Mouse (Mus musculus): Measurements from ENCODE around the gene Ccdc80. TPM values are rescaled to one million over a fixed set of nuclear protein-coding genes. Genes with fewer than 3 reads are reported as not detected.

Ccdc80 gene
- polyA plus RNA-seq, 1 experiment from 2014 or later = 105 TPM

DNA sequence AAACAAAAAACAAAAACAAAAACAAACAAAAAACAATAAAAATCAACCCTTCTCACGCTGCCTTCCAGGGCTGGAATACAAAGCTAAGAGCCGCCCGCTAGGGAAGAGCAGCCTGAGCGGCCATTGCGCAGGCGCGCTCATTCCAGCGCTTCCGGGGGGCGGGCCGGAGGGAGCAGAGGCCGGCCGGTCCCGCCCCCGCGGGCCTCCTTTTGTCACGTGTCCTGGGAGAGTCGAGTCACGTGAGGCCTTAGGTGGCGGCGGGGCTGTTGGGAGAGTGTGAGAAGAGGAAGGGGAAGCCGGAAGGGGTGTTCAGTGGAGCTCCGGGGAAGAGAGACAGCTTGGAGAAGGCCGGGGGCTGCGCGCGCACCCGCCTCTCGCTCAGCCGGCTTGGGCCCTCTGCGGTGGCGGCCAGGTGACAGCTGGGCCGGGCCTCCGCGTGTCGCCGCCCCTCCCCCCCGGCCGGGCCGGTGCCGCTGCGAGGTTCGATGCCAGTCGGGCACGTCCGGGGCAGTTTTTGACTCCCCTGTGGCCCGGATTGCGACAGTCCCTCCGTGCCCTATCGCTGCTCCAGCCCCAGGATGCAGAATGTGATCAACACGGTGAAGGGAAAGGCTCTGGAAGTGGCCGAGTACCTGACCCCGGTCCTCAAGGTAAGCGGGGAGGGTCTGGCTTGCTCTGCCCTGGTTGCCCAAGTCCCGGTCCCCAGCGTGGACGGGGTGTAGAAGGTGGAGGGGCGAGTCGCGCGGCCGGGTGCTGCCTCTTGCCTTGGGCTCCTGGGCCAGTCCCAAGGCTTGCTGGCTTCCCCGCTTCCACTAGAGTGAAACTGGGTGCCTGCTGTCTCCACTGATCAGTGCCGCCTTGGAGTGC lies 65.6 kb downstream of the Ccdc80 start, which contains the start of the genes Slc35a5 and Atg3:
TSS of gene Slc35a5 (minus strand) at position 185 of the 867 bp plus-strand sequence.
TSS of gene Atg3 (plus strand) at position 264 of the 867 bp plus-strand sequence.
- Histone ChIP-seq H3K9me3 (no peaks in the 10 kb centered on the region), H3K27ac (peak within 1 kb of the TSS; percentile 93), H3K4me2 (peak within 1 kb of the TSS; percentile 81), H3K4me1 (peaks cover 19% of the 10 kb centered on the region), H3K36me3 (peaks cover 4% of the 10 kb centered on the region; the same call in 1 of the 2 replicates), H3K9ac (peak within 1 kb of the TSS; percentile 74), H3K4me3 (peak within 1 kb of the TSS; percentile 72), H3K27me3 (no peaks in the 10 kb centered on the region)
- peak; percentile 99 for ATAC-seq (ENCODE audit: insufficient number of reproducible peaks, low FRiP score, low TSS enrichment, low read depth)
- under 1% methylated on average over 53 of the region's 64 CpGs for WGBS

DNA sequence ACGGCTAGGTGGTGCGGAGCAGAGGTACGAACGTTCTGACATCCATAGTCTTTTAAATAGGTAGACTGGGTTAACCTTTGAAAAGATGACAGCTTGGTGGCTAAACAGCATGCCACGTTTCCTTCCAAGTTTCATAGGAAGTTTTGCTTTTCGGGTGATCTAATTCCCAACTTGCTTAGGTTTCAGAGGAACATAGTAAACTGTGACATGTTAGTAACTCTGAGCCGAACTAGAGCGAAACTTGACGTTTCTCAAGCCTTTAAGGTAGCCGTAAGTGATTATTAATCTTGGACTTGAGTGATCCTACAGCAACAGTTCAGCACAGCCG lies 66.2 kb downstream of the Ccdc80 start:
- Histone ChIP-seq H3K9ac (peak overlapping the region; percentile 74), H3K36me3 (peaks cover 4% of the 10 kb centered on the region; the same call in 1 of the 2 replicates), H3K27ac (peak overlapping the region; percentile 93), H3K4me1 (peaks cover 19% of the 10 kb centered on the region), H3K9me3 (no peaks in the 10 kb centered on the region), H3K4me3 (peak overlapping the region; percentile 72), H3K4me2 (peak overlapping the region; percentile 64), H3K27me3 (no peaks in the 10 kb centered on the region)
- ATAC-seq (ENCODE audit: insufficient number of reproducible peaks, low FRiP score, low TSS enrichment, low read depth) = no peak
- WGBS = 3% methylated on average over 11 of the region's 11 CpGs

Other genes starting within 250 kb of the Ccdc80 start
- not detected in 2 replicates for gene Cd200r2, start 226.3 kb upstream of the Ccdc80 start, polyA plus RNA-seq (2015; fragmentation: Nextera tagmentation; extraction: Ambion mirVana)
- gene Cd200r3, start 149.7 kb upstream of the Ccdc80 start, polyA plus RNA-seq (2015; fragmentation: Nextera tagmentation; extraction: Ambion mirVana) = 3.6 and 4.1 TPM in 2 replicates
- gene Slc35a5, start 65.3 kb downstream of the Ccdc80 start, polyA plus RNA-seq (2015; fragmentation: Nextera tagmentation; extraction: Ambion mirVana) = 14.9 and 16.3 TPM in 2 replicates
- 41.6 and 42.3 TPM in 2 replicates for gene Atg3, start 65.4 kb downstream of the Ccdc80 start, polyA plus RNA-seq (2015; fragmentation: Nextera tagmentation; extraction: Ambion mirVana)
- 0.23 and 0.35 TPM in 2 replicates for gene Btla, start 130.9 kb downstream of the Ccdc80 start, polyA plus RNA-seq (2015; fragmentation: Nextera tagmentation; extraction: Ambion mirVana)

Measured in limb, embryonic 15.5 days (tissue).